Mouse (Mus musculus) common myeloid progenitor, adult 5-6 weeks (primary cell): Measurements from ENCODE around the gene Ppm1h. TPM values are rescaled to one million over a fixed set of nuclear protein-coding genes. Genes with fewer than 3 reads are reported as not detected.
A peak's percentile ranks its signal among the peaks of the same experiment; 100 is the strongest.

Experiments
- ATAC-seq: replicated peaks from 2 replicates; pipeline ENCODE4 v1.8.0; 2016; ENCODE audit warnings: low read depth, mild to moderate bottlenecking, moderate TSS enrichment, inconsistent platforms; ENCODE audit not compliant: poor library complexity, severe bottlenecking
- total RNA-seq: library from RNA; stranded (forward); fragments of 200-1000, 187-1606 nt; gene quantifications from 2 replicates; pipeline ENCODE4 v1.2.3, GENCODE M21; 2017

Ppm1h gene
- total RNA-seq, 1 experiment from 2014 or later = 10.9 TPM

- peak; percentile 12; the same call in 1 of the 2 replicates for ATAC-seq
Measured at GRCm38 (mm10) chr10:122985252-122985514, 306.6 kb downstream of the Ppm1h start.

GRCm38 (mm10) chr10:122985515-122986319 is 307.2 kb downstream of the Ppm1h start:
- peak; percentile 21 for ATAC-seq

GRCm38 (mm10) chr10:122986320-122987225 is 308.0 kb downstream of the Ppm1h start:
- peak; percentile 43 for ATAC-seq

GRCm38 (mm10) chr10:122987671-122988128 is 309.1 kb downstream of the Ppm1h start:
- peak; percentile 51 for ATAC-seq

- ATAC-seq = no peak
Measured at GRCm38 (mm10) chr10:122988372-122988771, 309.8 kb downstream of the Ppm1h start.

GRCm38 (mm10) chr10:122989916-122990315 is 311.4 kb downstream of the Ppm1h start:
- no peak for ATAC-seq

GRCm38 (mm10) chr10:122990606-122991005 is 312.0 kb downstream of the Ppm1h start:
- ATAC-seq = no peak

GRCm38 (mm10) chr10:122991053-122991452 is 312.5 kb downstream of the Ppm1h start:
- peak; percentile 23 for ATAC-seq

- ATAC-seq = no peak
Measured at GRCm38 (mm10) chr10:122991648-122992047, 313.1 kb downstream of the Ppm1h start.

- no peak for ATAC-seq
Measured at GRCm38 (mm10) chr10:122994402-122995107, 316.0 kb downstream of the Ppm1h start.

Other genes with a start within 250 kb of the Ppm1h start
- gene Avpr1a, start 230.3 kb upstream of the Ppm1h start, total RNA-seq = 0.09 TPM in 1 of 2 replicates, not detected in the other